Mouse (Mus musculus) heart, postnatal 0 days (tissue): ENCODE data around the gene Adipoq. TPM values are rescaled to one million over a fixed set of nuclear protein-coding genes. Genes with fewer than 3 reads are reported as not detected.
A peak's percentile ranks its signal among the peaks of the same experiment; 100 is the strongest.
"Not testable (repeated sequence)": the region's sequence is repeated elsewhere in the genome, so short reads cannot be mapped to it uniquely, and the experiment has no call there.

Source experiments
- ATAC-seq: fragments of 200-750 bp; cut with Nextera tagmentation; 2 replicates; pipeline ENCODE4 v1.8.0; 2017; ENCODE audit warnings: low read depth, moderate number of reproducible peaks, moderate library complexity; ENCODE audit not compliant: insufficient read depth
- DNase-seq: peaks from one replicate; pipeline ENCODE4 v3.0.0-alpha.2; 2016; ENCODE audit warnings: low spot score
- H3K27ac ChIP-seq: fragments of 300-500 bp; sonication (generic); 2 replicates; pipeline ENCODE4 v1.5.1; 2014; ENCODE audit warnings: low read depth, mild to moderate bottlenecking
- H3K27me3 ChIP-seq: fragments of 300-500 bp; sonication (generic); 2 replicates; pipeline ENCODE4 v1.6.1; 2014; ENCODE audit warnings: low read length, mixed read lengths; ENCODE audit not compliant: control insufficient read depth, insufficient read depth
- H3K36me3 ChIP-seq: fragments of 300-500 bp; sonication (generic); replicated peaks from 2 replicates; pipeline ENCODE4 v1.6.1; 2014; ENCODE audit warnings: low read length, mixed read lengths; ENCODE audit not compliant: control insufficient read depth, insufficient read depth
- H3K4me1 ChIP-seq: fragments of 300-500 bp; sonication (generic); 2 replicates; pipeline ENCODE4 v1.6.1; 2014; ENCODE audit warnings: antibody characterized with exemption; ENCODE audit not compliant: control insufficient read depth, insufficient read depth
- H3K4me2 ChIP-seq: fragments of 300-500 bp; sonication (generic); 2 replicates; pipeline ENCODE4 v1.6.1; 2014; ENCODE audit warnings: low read depth, mild to moderate bottlenecking, low read length, moderate library complexity
- H3K4me3 ChIP-seq: fragments of 300-500 bp; sonication (generic); 2 replicates; pipeline ENCODE4 v1.5.1; 2014; ENCODE audit warnings: low read depth, low read length
- H3K9ac ChIP-seq: fragments of 300-500 bp; sonication (generic); replicated peaks from 2 replicates; pipeline ENCODE4 v1.6.1; 2014; ENCODE audit warnings: low read depth, low read length, mixed read lengths
- H3K9me3 ChIP-seq: fragments of 300-500 bp; sonication (generic); replicated peaks from 2 replicates; pipeline ENCODE4 v1.6.1; 2016; ENCODE audit warnings: low read length; ENCODE audit not compliant: control insufficient read depth
- CTCF ChIP-seq: IDR thresholded peaks from 2 replicates; pipeline ENCODE4 v1.5.1; 2016; ENCODE audit warnings: antibody characterized with exemption, control low read depth, low read depth
- EP300 ChIP-seq: IDR thresholded peaks from 2 replicates; pipeline ENCODE4 v1.6.1; 2016; ENCODE audit warnings: antibody characterized with exemption, low read depth
- WGBS: fragments of 180-500 bp; shearing (Covaris S2); extraction: QIAGEN DNeasy Blood & Tissue Kit; methylation state at CpG from one replicate; pipeline ENCODE4 v1.1.7; 2014; 5-methylcytosine and 5-hydroxymethylcytosine counted together
- polyA plus RNA-seq: library from polyadenylated mRNA; unstranded; fragments of >200 nt; fragmentation: Nextera tagmentation; extraction: Ambion mirVana; gene quantifications from 2 replicates; pipeline ENCODE4 v1.2.1, GENCODE M21; 2015
- total RNA-seq: library from RNA; depleted of rRNA; stranded (reverse); fragments of >200 nt; gene quantifications from 2 replicates; pipeline ENCODE4 v1.2.3, GENCODE M21; 2014; ENCODE audit warnings: low replicate concordance; rRNA removed

Adipoq gene
- 0.73 TPM in 1 of 2 replicates, not detected in the other for total RNA-seq
- 0.20 and 1.0 TPM in 2 replicates for polyA plus RNA-seq

DNA sequence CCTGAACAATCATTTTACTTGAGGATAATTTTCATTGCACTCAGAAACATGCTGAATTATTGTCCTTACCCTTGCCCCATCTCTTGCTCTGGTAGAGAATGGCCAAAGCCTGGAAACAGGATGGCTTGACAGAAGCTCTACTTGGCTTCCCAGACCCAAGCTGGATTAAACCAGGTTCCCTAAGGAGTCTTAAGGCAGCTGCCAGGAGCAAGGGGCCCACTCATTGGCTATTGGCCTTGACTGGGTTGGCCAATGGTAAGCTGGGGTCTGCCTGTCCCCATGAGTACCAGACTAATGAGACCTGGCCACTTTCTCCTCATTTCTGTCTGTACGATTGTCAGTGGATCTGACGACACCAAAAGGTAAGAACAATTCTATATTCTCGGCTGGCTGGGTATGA, at the start of gene Adipoq:
Adipoq (plus strand) TSS at position 257 of the 400 bp plus-strand sequence.
- WGBS = 81% methylated on average over 3 of the region's 3 CpGs
- H3K27me3 ChIP-seq = no peaks in the 10 kb centered on the region
- no peak within 1 kb of the TSS for H3K4me2 ChIP-seq

DNA sequence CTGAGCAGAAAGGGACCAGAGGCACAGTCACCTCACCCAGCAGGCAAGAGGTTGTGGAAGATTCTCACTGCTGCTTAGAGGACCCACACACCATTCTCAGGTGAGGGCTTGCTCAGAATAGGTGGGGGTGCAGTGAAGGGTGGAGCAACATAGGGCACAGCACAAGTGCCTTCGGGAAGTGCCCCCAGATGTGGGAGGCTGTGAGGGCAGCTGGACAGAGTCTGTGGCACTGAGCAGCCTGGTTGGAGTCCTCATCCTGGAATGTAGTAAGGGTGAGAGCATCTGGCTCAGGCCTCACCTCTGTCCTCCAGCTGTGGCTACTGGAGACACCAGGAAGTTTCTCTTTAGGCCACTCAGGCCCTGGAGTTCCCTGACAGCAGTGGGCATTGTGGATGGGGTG, 49.5 kb upstream of the Adipoq start:
- DNase-seq, H3K27ac ChIP-seq, H3K9me3 ChIP-seq, H3K27me3 ChIP-seq, ATAC-seq, H3K9ac ChIP-seq, H3K4me2 ChIP-seq, H3K4me3 ChIP-seq, H3K36me3 ChIP-seq: not testable (repeated sequence)
- H3K4me1 ChIP-seq = peaks cover 11% of the 10 kb centered on the region
- WGBS = 82% methylated on average over 1 of the region's 1 CpGs

More for the DNA sequence above, at the start of gene Adipoq:
- H3K36me3 ChIP-seq = no peaks in the 10 kb centered on the region
- H3K9me3 ChIP-seq = no peaks in the 10 kb centered on the region
- no peak within 1 kb of the TSS for H3K27ac ChIP-seq
- H3K4me3 ChIP-seq = no peak within 1 kb of the TSS
- no peak within 1 kb of the TSS for H3K9ac ChIP-seq
- no peak for ATAC-seq
- DNase-seq = no peak
- TF ChIP-seq CTCF = no peak
- TF ChIP-seq EP300 = no peak
- 0 out of 2 replicates have a peak, but pooled peaks cover 4% of the 10 kb centered on the region for H3K4me1 ChIP-seq

DNA sequence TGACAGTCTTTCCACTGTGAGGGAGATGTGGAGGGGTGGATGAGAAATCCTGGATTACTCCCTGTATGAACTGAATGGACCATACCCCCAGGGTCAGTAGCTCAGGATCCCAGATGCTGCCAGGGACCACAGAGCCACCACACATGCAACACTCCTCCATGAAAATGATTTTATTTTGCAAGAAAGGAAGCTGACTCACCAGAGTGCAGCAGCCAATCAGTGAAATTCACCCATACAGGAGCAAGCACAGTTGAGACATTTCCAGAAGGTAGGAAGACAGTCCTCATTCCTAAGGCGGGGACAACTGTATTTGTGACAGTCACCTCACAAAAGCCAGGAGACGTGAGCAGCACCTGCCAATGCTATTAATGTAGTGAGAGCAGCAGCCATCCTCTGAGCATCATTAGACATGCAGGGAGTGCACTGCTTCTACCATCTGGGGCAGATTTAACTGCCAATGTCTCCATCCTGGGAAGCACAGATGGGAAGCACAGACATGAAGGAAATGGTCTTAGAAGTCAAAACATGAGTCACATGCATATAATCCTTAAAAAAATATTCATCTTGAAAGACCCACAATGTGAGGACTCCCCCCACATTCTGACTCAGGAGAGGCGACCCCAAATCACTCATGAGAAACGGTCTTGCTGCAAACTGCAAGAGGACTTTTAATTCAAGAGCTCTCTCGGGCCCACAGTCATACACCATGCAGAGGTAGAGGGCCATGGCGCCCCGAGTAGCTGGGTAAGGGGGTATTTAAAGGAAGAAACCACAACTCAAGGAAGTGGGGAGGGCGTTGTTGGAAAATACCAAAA, 48.8 kb upstream of the Adipoq start:
- DNase-seq, H3K27ac ChIP-seq, ATAC-seq, H3K9me3 ChIP-seq, H3K27me3 ChIP-seq, H3K4me2 ChIP-seq, H3K4me3 ChIP-seq, H3K36me3 ChIP-seq, H3K9ac ChIP-seq: not testable (repeated sequence)
- WGBS = 80% methylated on average over 8 of the region's 8 CpGs
- peaks cover 14% of the 10 kb centered on the region for H3K4me1 ChIP-seq

DNA sequence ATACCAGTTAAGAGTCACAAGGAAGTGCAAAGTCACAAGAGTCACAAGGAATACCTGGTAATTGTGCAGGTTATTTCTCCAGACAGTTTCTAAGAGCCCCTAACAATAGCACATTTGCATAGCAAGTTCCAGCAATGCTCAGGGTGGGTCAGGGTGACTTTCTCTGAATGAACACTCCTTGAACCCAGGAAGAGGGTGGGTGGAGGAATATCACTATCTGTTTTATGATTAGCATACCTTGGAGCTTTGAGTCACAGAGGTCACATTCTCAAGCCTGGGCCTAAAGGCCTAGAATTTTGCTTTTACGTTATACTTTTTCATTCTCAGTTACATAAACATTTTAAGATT, 48.3 kb upstream of the Adipoq start:
- not testable (repeated sequence) for H3K27me3 ChIP-seq, H3K4me2 ChIP-seq, DNase-seq, H3K9me3 ChIP-seq, H3K27ac ChIP-seq, ATAC-seq, H3K36me3 ChIP-seq, H3K4me3 ChIP-seq, H3K9ac ChIP-seq
- H3K4me1 ChIP-seq = peaks cover 14% of the 10 kb centered on the region
- 92% methylated on average over 1 of the region's 1 CpGs for WGBS

DNA sequence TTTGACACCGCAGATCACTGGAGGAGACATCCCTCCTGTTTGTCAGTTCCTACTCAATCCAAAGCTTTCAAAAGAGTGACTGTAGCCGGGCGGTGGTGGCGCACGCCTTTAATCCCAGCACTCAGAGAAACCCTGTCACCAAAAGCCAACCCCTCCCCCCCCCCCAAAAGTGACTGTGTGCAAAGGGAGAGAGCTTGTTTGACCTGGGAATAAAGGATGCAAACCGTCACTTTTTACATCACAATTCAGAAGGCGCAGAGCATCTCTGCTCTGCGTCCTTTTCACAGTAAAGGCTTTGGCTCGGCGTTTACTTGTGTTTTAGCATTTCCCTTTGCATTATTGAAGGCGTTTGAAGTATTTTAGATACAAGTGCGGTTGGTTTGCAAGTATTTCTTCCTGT, 46.7 kb upstream of the Adipoq start:
- 30% methylated on average over 12 of the region's 12 CpGs for WGBS
- ATAC-seq = no peak
- Histone ChIP-seq H3K4me2 (peak overlapping the region; percentile 65), H3K4me3 (peak overlapping the region; percentile 35), H3K9ac (0 out of 2 replicates have a peak overlapping the region, but pooled peaks have one; percentile 52), H3K9me3 (no peaks in the 10 kb centered on the region), H3K27me3 (no peaks in the 10 kb centered on the region), H3K27ac (no peak overlapping the region), H3K4me1 (peaks cover 14% of the 10 kb centered on the region), H3K36me3 (no peaks in the 10 kb centered on the region)
- no peak for DNase-seq
- no peak for TF ChIP-seq EP300
- TF ChIP-seq CTCF = no peak

DNA sequence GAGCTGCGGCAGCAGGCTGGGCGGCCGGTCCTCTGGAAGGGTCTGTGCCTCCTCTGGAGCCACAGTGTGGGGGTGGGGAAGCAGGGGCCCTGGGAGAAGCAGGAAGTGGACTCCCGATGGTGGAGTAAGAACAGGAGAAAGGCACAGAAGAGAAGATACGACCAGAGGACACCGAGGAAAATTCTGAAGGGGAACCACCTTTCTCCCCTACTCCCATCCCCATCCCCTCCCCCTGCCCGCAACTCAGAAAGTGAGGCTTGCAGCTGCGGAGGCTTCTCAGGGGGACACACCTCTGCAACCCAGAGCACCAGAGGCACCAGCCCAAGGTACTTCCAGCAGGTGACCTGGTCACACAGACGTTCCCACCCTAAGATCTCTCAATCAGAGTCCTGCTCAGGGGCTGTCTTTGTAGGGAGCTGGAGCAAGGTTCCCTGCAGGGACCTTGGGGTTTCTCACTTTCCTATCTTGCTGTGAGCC, 46.2 kb upstream of the Adipoq start:
- no peaks in the 10 kb centered on the region for H3K36me3 ChIP-seq
- DNase-seq (no peak), ATAC-seq (peak; percentile 48; the same call in 1 of the 2 replicates)
- H3K9me3 ChIP-seq = no peaks in the 10 kb centered on the region
- no peak for TF ChIP-seq CTCF
- TF ChIP-seq EP300 = no peak
- peak overlapping the region; percentile 35 for H3K4me3 ChIP-seq
- peaks cover 14% of the 10 kb centered on the region for H3K4me1 ChIP-seq
- H3K27ac ChIP-seq = no peak overlapping the region
- 10% methylated on average over 9 of the region's 9 CpGs for WGBS
- H3K4me2 ChIP-seq = peak overlapping the region; percentile 65
- no peaks in the 10 kb centered on the region for H3K27me3 ChIP-seq
- peak overlapping the region; percentile 52 for H3K9ac ChIP-seq
